Mouse (Mus musculus) liver, embryonic 14.5 days (tissue): Measurements from ENCODE around the gene Cbll1.

ENCODE experiments used
- CTCF ChIP-seq: IDR thresholded peaks from 2 replicates; pipeline ENCODE4 v1.5.1; 2016; ENCODE audit warnings: antibody characterized with exemption, low read depth, control low read depth
- EP300 ChIP-seq: IDR thresholded peaks from 2 replicates; pipeline ENCODE4 v1.6.1; 2016; ENCODE audit warnings: antibody characterized with exemption, low read depth

DNA sequence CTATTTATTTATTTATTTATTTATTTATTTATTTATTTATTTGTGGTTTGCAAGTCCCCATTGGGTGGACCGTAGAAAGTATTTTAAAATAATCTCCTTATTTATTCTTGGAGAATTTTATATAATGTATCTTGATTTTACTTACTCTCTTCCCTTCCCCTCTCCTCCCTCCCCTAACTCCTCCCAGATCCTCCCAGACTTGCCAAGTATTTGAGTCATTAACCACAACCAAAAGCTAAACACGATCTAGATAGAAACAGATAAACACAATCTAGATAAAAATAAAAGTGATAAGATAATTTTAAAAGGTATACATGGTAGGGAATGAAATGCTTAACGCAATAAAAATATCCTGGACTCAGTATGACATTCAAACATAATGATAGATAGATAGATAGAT lies 50.1 kb downstream of the Cbll1 start:
- TF ChIP-seq EP300 (no peak), CTCF (no peak)
